Mouse (Mus musculus) forebrain, postnatal 0 days (tissue): ENCODE results near the gene Ankfn1. TPM values are rescaled to one million over a fixed set of nuclear protein-coding genes. Genes with fewer than 3 reads are reported as not detected.

Source experiments
- ATAC-seq: fragments of 200-750 bp; cut with Nextera tagmentation; 2 replicates; pipeline ENCODE4 v1.8.0; 2017; ENCODE audit warnings: mild to moderate bottlenecking, moderate library complexity
- DNase-seq: peaks from one replicate; pipeline ENCODE4 v3.0.0-alpha.2; 2015
- H3K27ac ChIP-seq: fragments of 300-500 bp; sonication (generic); 2 replicates; pipeline ENCODE4 v1.5.1; 2014; ENCODE audit warnings: low read depth, mild to moderate bottlenecking, antibody characterized with exemption, low read length, moderate library complexity, mixed read lengths
- H3K27me3 ChIP-seq: fragments of 300-500 bp; sonication (generic); 2 replicates; pipeline ENCODE4 v1.6.1; 2014; ENCODE audit warnings: mild to moderate bottlenecking, low read length, mixed read lengths; ENCODE audit not compliant: insufficient read depth
- H3K36me3 ChIP-seq: fragments of 300-500 bp; sonication (generic); 2 replicates; pipeline ENCODE4 v1.6.1; 2014; ENCODE audit warnings: mild to moderate bottlenecking, moderate library complexity; ENCODE audit not compliant: insufficient read depth
- H3K4me1 ChIP-seq: fragments of 300-500 bp; sonication (generic); 2 replicates; pipeline ENCODE4 v1.6.1; 2014; ENCODE audit warnings: antibody characterized with exemption; ENCODE audit not compliant: insufficient read depth
- H3K4me2 ChIP-seq: fragments of 300-500 bp; sonication (generic); 2 replicates; pipeline ENCODE4 v1.6.1; 2014; ENCODE audit warnings: low read depth, mild to moderate bottlenecking, moderate library complexity
- H3K4me3 ChIP-seq: fragments of 300-500 bp; sonication (generic); 2 replicates; pipeline ENCODE4 v1.5.1; 2014; ENCODE audit warnings: low read depth, low read length, mixed read lengths
- H3K9ac ChIP-seq: fragments of 300-500 bp; sonication (generic); 2 replicates; pipeline ENCODE4 v1.6.1; 2014; ENCODE audit warnings: mild to moderate bottlenecking
- H3K9me3 ChIP-seq: fragments of 300-500 bp; sonication (generic); 2 replicates; pipeline ENCODE4 v1.6.1; 2016; ENCODE audit warnings: low read length
- CTCF ChIP-seq: sonication (generic); IDR thresholded peaks from 2 replicates; pipeline ENCODE4 v1.5.1; 2016; ENCODE audit warnings: antibody characterized with exemption, control low read depth, low read depth
- WGBS: fragments of 180-500 bp; shearing (Covaris S2); extraction: QIAGEN DNeasy Blood & Tissue Kit; methylation state at CpG from one replicate; pipeline ENCODE4 v1.1.7; 2014; 5-methylcytosine and 5-hydroxymethylcytosine counted together
- polyA plus RNA-seq: library from polyadenylated mRNA; unstranded; fragments of >200 nt; fragmentation: Nextera tagmentation; extraction: Ambion mirVana; gene quantifications from 2 replicates; pipeline ENCODE4 v1.2.1, GENCODE M21; 2015
- total RNA-seq: library from RNA; depleted of rRNA; stranded (reverse); fragments of >200 nt; gene quantifications from 2 replicates; pipeline ENCODE4 v1.2.3, GENCODE M21; 2014

Gene Ankfn1
- total and polyA plus RNA-seq, 2 experiments from 2014 or later, result 3.9 to 22.5 TPM

GRCm38 (mm10) chr11:89733526-89733925, 43.9 kb downstream of the Ankfn1 start:
- no peak for ATAC-seq
- Histone ChIP-seq H3K9me3 (no peaks in the 10 kb centered on the region), H3K4me2 (no peak overlapping the region), H3K9ac (no peak overlapping the region), H3K4me3 (no peak overlapping the region), H3K36me3 (no peaks in the 10 kb centered on the region), H3K27me3 (no peaks in the 10 kb centered on the region), H3K4me1 (no peaks in the 10 kb centered on the region), H3K27ac (no peak overlapping the region)
- no peak for DNase-seq
- 83% methylated on average over 7 of the region's 7 CpGs for WGBS
- TF ChIP-seq CTCF, result no peak

- no peak overlapping the region for H3K27ac ChIP-seq
- ATAC-seq (no peak), DNase-seq (peak; percentile 76)
- no peaks in the 10 kb centered on the region for H3K9me3 ChIP-seq
- H3K27me3 ChIP-seq, result no peaks in the 10 kb centered on the region
- H3K4me2 ChIP-seq, result no peak overlapping the region
- WGBS, result 17% methylated on average over 5 of the region's 5 CpGs
- H3K36me3 ChIP-seq, result no peaks in the 10 kb centered on the region
- TF ChIP-seq CTCF, result peak; percentile 87
- no peaks in the 10 kb centered on the region; the same call in 1 of the 2 replicates for H3K4me1 ChIP-seq
- H3K9ac ChIP-seq, result no peak overlapping the region
- H3K4me3 ChIP-seq, result no peak overlapping the region
Measured at GRCm38 (mm10) chr11:89720847-89721246, 56.6 kb downstream of the Ankfn1 start.

- H3K4me3 ChIP-seq, result no peak overlapping the region
- TF ChIP-seq CTCF, result no peak
- H3K9me3 ChIP-seq, result no peaks in the 10 kb centered on the region
- DNase-seq (peak; percentile 15), ATAC-seq (no peak)
- no peak overlapping the region for H3K27ac ChIP-seq
- 0 out of 2 replicates have a peak overlapping the region, but pooled peaks have one; percentile 6 for H3K4me2 ChIP-seq
- H3K27me3 ChIP-seq, result no peaks in the 10 kb centered on the region
- H3K9ac ChIP-seq, result no peak overlapping the region
- no peaks in the 10 kb centered on the region for H3K36me3 ChIP-seq
- 18% methylated on average over 14 of the region's 14 CpGs for WGBS
- H3K4me1 ChIP-seq, result no peaks in the 10 kb centered on the region; the same call in 1 of the 2 replicates
Measured at GRCm38 (mm10) chr11:89718491-89718982, 58.9 kb downstream of the Ankfn1 start.

GRCm38 (mm10) chr11:89716351-89716750, 61.1 kb downstream of the Ankfn1 start:
- Histone ChIP-seq H3K27me3 (no peaks in the 10 kb centered on the region), H3K27ac (no peak overlapping the region), H3K4me1 (no peaks in the 10 kb centered on the region; the same call in 1 of the 2 replicates), H3K9ac (no peak overlapping the region), H3K9me3 (no peaks in the 10 kb centered on the region), H3K4me2 (no peak overlapping the region), H3K4me3 (no peak overlapping the region), H3K36me3 (no peaks in the 10 kb centered on the region)
- ATAC-seq (no peak), DNase-seq (no peak)
- TF ChIP-seq CTCF, result no peak
- WGBS, result 91% methylated on average over 7 of the region's 7 CpGs

GRCm38 (mm10) chr11:89708526-89708925, 68.9 kb downstream of the Ankfn1 start:
- TF ChIP-seq CTCF, result no peak
- Histone ChIP-seq H3K4me3 (no peak overlapping the region), H3K4me1 (no peaks in the 10 kb centered on the region), H3K9me3 (no peaks in the 10 kb centered on the region), H3K27ac (no peak overlapping the region), H3K27me3 (no peaks in the 10 kb centered on the region), H3K36me3 (no peaks in the 10 kb centered on the region), H3K9ac (no peak overlapping the region), H3K4me2 (no peak overlapping the region)
- ATAC-seq, result no peak
- WGBS, result 92% methylated on average over 7 of the region's 7 CpGs
- no peak for DNase-seq

GRCm38 (mm10) chr11:89696431-89697403, 80.7 kb downstream of the Ankfn1 start:
- 0 out of 2 replicates have a peak overlapping the region, but pooled peaks have one; percentile 35 for H3K27ac ChIP-seq
- ATAC-seq, result peak; percentile 96
- peak; percentile 84 for DNase-seq
- no peak for TF ChIP-seq CTCF
- H3K9me3 ChIP-seq, result no peaks in the 10 kb centered on the region
- WGBS, result 9% methylated on average over 18 of the region's 18 CpGs
- H3K9ac ChIP-seq, result peak overlapping the region; percentile 41
- no peaks in the 10 kb centered on the region for H3K36me3 ChIP-seq
- peak overlapping the region; percentile 47 for H3K4me2 ChIP-seq
- peak overlapping the region; percentile 38 for H3K4me3 ChIP-seq
- peaks cover 12% of the 10 kb centered on the region for H3K4me1 ChIP-seq
- H3K27me3 ChIP-seq, result no peaks in the 10 kb centered on the region

GRCm38 (mm10) chr11:89693686-89694085, 83.8 kb downstream of the Ankfn1 start:
- Histone ChIP-seq H3K27me3 (no peaks in the 10 kb centered on the region), H3K9ac (no peak overlapping the region), H3K27ac (no peak overlapping the region), H3K9me3 (no peaks in the 10 kb centered on the region), H3K4me1 (peaks cover 12% of the 10 kb centered on the region), H3K4me2 (no peak overlapping the region), H3K4me3 (no peak overlapping the region), H3K36me3 (no peaks in the 10 kb centered on the region)
- DNase-seq, result no peak
- ATAC-seq, result no peak
- TF ChIP-seq CTCF, result no peak
- 76% methylated on average over 4 of the region's 4 CpGs for WGBS
